ENCODE assay signal across 8 mouse cellular contexts in the genomic region with DNA sequence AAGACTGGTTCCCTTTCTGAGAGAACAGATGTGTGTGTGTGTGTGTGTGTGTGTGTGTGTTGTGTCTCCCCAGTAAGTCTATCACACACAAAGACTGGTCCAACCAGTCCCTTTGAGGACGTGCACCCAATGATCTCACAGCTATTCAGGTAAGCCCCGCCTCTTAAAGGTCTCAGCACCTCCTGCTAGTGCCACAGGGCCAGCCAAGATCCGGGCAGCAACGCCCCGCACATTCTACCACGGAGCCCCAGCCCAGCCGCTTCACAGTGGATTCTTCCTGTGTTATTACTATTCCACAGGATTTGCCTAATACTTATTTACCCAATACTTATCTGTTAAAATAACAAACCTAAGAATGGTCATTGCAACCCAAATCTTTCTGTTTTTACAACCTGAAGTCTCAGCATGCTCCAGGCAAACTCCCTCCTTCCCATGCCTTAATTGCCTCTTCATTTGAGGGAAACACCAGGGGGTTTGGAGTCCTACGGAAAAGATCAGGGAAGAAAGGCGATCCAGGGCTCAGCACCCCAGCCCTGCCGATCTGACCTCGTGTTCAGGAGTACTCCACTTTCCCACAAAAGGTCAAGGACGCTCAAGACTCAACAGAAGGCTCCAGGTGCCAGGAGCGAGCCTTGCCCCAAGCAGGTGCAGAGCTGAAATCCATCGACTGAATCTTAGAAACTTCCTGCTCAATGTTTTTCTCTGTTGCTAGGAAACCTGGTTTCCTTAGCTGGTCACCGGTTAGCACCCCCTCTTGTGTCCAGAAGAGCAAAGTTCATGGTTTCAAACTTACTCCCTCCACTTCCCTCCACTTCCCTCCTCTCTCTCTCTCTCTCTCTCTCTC. TPM values are rescaled to one million over a fixed set of nuclear protein-coding genes. Genes with fewer than 3 reads are reported as not detected.
A peak's percentile ranks its signal among the peaks of the same experiment; 100 is the strongest.
DNase-seq lines count a peak whose midpoint lies in the region; ATAC-seq and TF ChIP-seq lines count a peak whose summit lies in the region.

No protein-coding gene starts in this region.

- H3K9me3 ChIP-seq in embryonic facial prominence, embryonic 13.5 days, result no peaks in the 10 kb centered on the region
- no peaks in the 10 kb centered on the region for H3K9me3 ChIP-seq in heart, embryonic 12.5 days (replicated peaks)
- no peaks in the 10 kb centered on the region for H3K9me3 ChIP-seq in kidney, embryonic 14.5 days (ENCODE audit: control insufficient read depth, low read length)

- no peaks in the 10 kb centered on the region for H3K27me3 ChIP-seq in embryonic facial prominence, embryonic 13.5 days
- H3K27me3 ChIP-seq in heart, embryonic 12.5 days (replicated peaks), result no peaks in the 10 kb centered on the region
- no peaks in the 10 kb centered on the region for H3K27me3 ChIP-seq in kidney, embryonic 14.5 days (ENCODE audit: control insufficient read depth, insufficient read depth, low read length)
- H3K27me3 ChIP-seq in cerebellum, adult 2 months (ENCODE audit: control insufficient read depth, insufficient read depth, low read length), result no peaks in the 10 kb centered on the region

- no peak overlapping the region for H3K27ac ChIP-seq in embryonic facial prominence, embryonic 13.5 days
- peak overlapping the region; percentile 65; the same call in 1 of the 2 replicates for H3K27ac ChIP-seq in heart, embryonic 12.5 days (ENCODE audit: poor library complexity, severe bottlenecking)
- peak overlapping the region; percentile 18; the same call in 1 of the 2 replicates for H3K27ac ChIP-seq in kidney, embryonic 14.5 days (ENCODE audit: low read depth, low read length)
- no peak overlapping the region for H3K27ac ChIP-seq in cerebellum, adult 2 months (ENCODE audit: insufficient read depth, low read length)

- no peaks in the 10 kb centered on the region for H3K36me3 ChIP-seq in embryonic facial prominence, embryonic 13.5 days
- H3K36me3 ChIP-seq in heart, embryonic 12.5 days, result no peaks in the 10 kb centered on the region
- no peaks in the 10 kb centered on the region for H3K36me3 ChIP-seq in kidney, embryonic 14.5 days (ENCODE audit: control insufficient read depth, insufficient read depth, low read length)

- H3K4me1 ChIP-seq in embryonic facial prominence, embryonic 13.5 days, result peaks cover 14% of the 10 kb centered on the region
- H3K4me1 ChIP-seq in heart, embryonic 12.5 days (replicated peaks), result peaks cover 24% of the 10 kb centered on the region
- H3K4me1 ChIP-seq in kidney, embryonic 14.5 days (ENCODE audit: control insufficient read depth, insufficient read depth, low read length), result peaks cover 11% of the 10 kb centered on the region; the same call in 1 of the 2 replicates
- no peaks in the 10 kb centered on the region for H3K4me1 ChIP-seq in cerebellum, adult 2 months (ENCODE audit: control insufficient read depth, insufficient read depth, low read length)

- ATAC-seq in embryonic facial prominence, embryonic 13.5 days (ENCODE audit: insufficient number of reproducible peaks, insufficient read depth, low FRiP score, low TSS enrichment, low read depth), result peak; percentile 80
- peak; percentile 90 for ATAC-seq in heart, embryonic 12.5 days (ENCODE audit: insufficient number of reproducible peaks, low FRiP score)
- ATAC-seq in kidney, embryonic 14.5 days (ENCODE audit: low FRiP score, low TSS enrichment), result peak; percentile 80

- peak overlapping the region; percentile 19 for H3K4me3 ChIP-seq in embryonic facial prominence, embryonic 13.5 days
- peak overlapping the region; percentile 42 for H3K4me3 ChIP-seq in heart, embryonic 12.5 days
- peak overlapping the region; percentile 3; the same call in 1 of the 2 replicates for H3K4me3 ChIP-seq in kidney, embryonic 14.5 days (ENCODE audit: low read length)
- H3K4me3 ChIP-seq in cerebellum, adult 2 months (replicated peaks; ENCODE audit: insufficient read depth, low read depth, low read length), result no peak overlapping the region

- TF ChIP-seq POLR2A in cerebellum, adult 2 months (IDR thresholded peaks at IDR 0.05; ENCODE audit: borderline replicate concordance, insufficient read depth, low read length), result no peak

- H3K4me2 ChIP-seq in embryonic facial prominence, embryonic 13.5 days, result peak overlapping the region; percentile 50
- H3K4me2 ChIP-seq in heart, embryonic 12.5 days, result peak overlapping the region; percentile 74
- peak overlapping the region; percentile 36 for H3K4me2 ChIP-seq in kidney, embryonic 14.5 days (replicated peaks; ENCODE audit: low read depth, low read length)

- H3K9ac ChIP-seq in embryonic facial prominence, embryonic 13.5 days, result 0 out of 2 replicates have a peak overlapping the region, but pooled peaks have one; percentile 40
- H3K9ac ChIP-seq in heart, embryonic 12.5 days, result 0 out of 2 replicates have a peak overlapping the region, but pooled peaks have one; percentile 14
- no peak overlapping the region; the same call in 1 of the 2 replicates for H3K9ac ChIP-seq in kidney, embryonic 14.5 days (ENCODE audit: low read depth, low read length)

- WGBS in embryonic facial prominence, embryonic 13.5 days, result 2% methylated on average over 15 of the region's 15 CpGs
- WGBS in heart, embryonic 12.5 days, result 3% methylated on average over 15 of the region's 15 CpGs
- under 1% methylated on average over 15 of the region's 15 CpGs for WGBS in kidney, embryonic 14.5 days
- 8% methylated on average over 15 of the region's 15 CpGs for WGBS in cerebellum, adult 2 months

- TF ChIP-seq CTCF in cerebellum, adult 2 months (IDR thresholded peaks at IDR 0.05; ENCODE audit: borderline replicate concordance, insufficient read depth, low read depth, low read length), result no peak

- peak; percentile 45 for DNase-seq in layer of hippocampus, adult 9-11 months
- no peak for DNase-seq in layer of hippocampus, adult 8-10 months (ENCODE audit: low spot score in 2 of 2)
- peak; percentile 69 for DNase-seq in lung, postnatal 14 days
- peak; percentile 78 for DNase-seq in retina, postnatal 1 day
- no peak for DNase-seq in cerebellum, adult 2 months

RNA-seq across cellular contexts. Expression of a gene that starts 41.5 kb away (rescaled TPM):
- total RNA-seq in layer of hippocampus, adult 8-10 months (2022), result 100 to 1,000 TPM in 1 of 4 experiments, 10 to 100 TPM in 3; 78.9 to 102 (median 84.5) TPM
- polyA plus RNA-seq in embryonic facial prominence, embryonic 13.5 days (2015; fragmentation: Nextera tagmentation; extraction: Ambion mirVana), result 111 TPM in 2 replicates
- polyA plus RNA-seq in heart, embryonic 12.5 days (2016; fragmentation: Nextera tagmentation; extraction: Ambion mirVana), result 109 TPM in 2 replicates
- 85.9 and 125 TPM in 2 replicates for polyA plus RNA-seq in kidney, embryonic 14.5 days (2014; fragmentation: Nextera tagmentation; extraction: Ambion mirVana)
- polyA plus RNA-seq in cerebellum, adult 2 months (2012; rRNA removed), result 148 and 152 TPM in 2 replicates

RNA-seq across cellular contexts. Expression of a gene that starts 44.3 kb away (rescaled TPM):
- under 1 TPM in 3 of 4 experiments, not detected in 1; 0.55 to 0.62 (median 0.59) TPM for total RNA-seq in layer of hippocampus, adult 8-10 months (2022)
- polyA plus RNA-seq in embryonic facial prominence, embryonic 13.5 days (2015; fragmentation: Nextera tagmentation; extraction: Ambion mirVana), result 3.7 and 4.2 TPM in 2 replicates
- polyA plus RNA-seq in heart, embryonic 12.5 days (2016; fragmentation: Nextera tagmentation; extraction: Ambion mirVana), result 2.6 and 3.2 TPM in 2 replicates
- polyA plus RNA-seq in kidney, embryonic 14.5 days (2014; fragmentation: Nextera tagmentation; extraction: Ambion mirVana), result 1.4 and 1.8 TPM in 2 replicates
- 2.7 and 3.5 TPM in 2 replicates for polyA plus RNA-seq in cerebellum, adult 2 months (2012; rRNA removed)

RNA-seq across cellular contexts. Expression of a gene that starts 56.4 kb away (rescaled TPM):
- 1 to 10 TPM; 2.5 to 4.7 (median 3.4) TPM for total RNA-seq in layer of hippocampus, adult 8-10 months (2022)
- polyA plus RNA-seq in embryonic facial prominence, embryonic 13.5 days (2015; fragmentation: Nextera tagmentation; extraction: Ambion mirVana), result 42.2 and 45.8 TPM in 2 replicates
- polyA plus RNA-seq in heart, embryonic 12.5 days (2016; fragmentation: Nextera tagmentation; extraction: Ambion mirVana), result 71.6 and 73.7 TPM in 2 replicates
- polyA plus RNA-seq in kidney, embryonic 14.5 days (2014; fragmentation: Nextera tagmentation; extraction: Ambion mirVana), result 24.0 and 36.1 TPM in 2 replicates
- polyA plus RNA-seq in cerebellum, adult 2 months (2012; rRNA removed), result 5.1 and 6.7 TPM in 2 replicates

Comparison
In these comparisons a context has a peak if more than half of its experiments do, and no peak if none do; other contexts are left out.
1. DNase-seq: peak in layer of hippocampus, adult 9-11 months (single experiment), lung, postnatal 14 days (single experiment) and retina, postnatal 1 day (single experiment); none in layer of hippocampus, adult 8-10 months (0 of 2) and cerebellum, adult 2 months (0 of 2).
2. H3K27ac ChIP-seq: peak in heart, embryonic 12.5 days (single experiment) and kidney, embryonic 14.5 days (single experiment); none in embryonic facial prominence, embryonic 13.5 days (single experiment) and cerebellum, adult 2 months (single experiment).
3. Peak in every context shown above with its lines, with median percentiles within 50 percentile points of each other: ATAC-seq and H3K4me2 ChIP-seq.